ENCODE assay signal across 34 mouse cellular contexts in genomic region chr11:50557064-50557463, GRCm38 (mm10). TPM values are rescaled to one million over a fixed set of nuclear protein-coding genes. Genes with fewer than 3 reads are reported as not detected.
"Had no signal": no experiment of that assay in that cellular context is flagged by ENCODE, and none has a peak within 500 bp of the region (broad histone marks: within the 10 kb centered on the region; RNA-seq: fewer than 3 reads in every experiment).

No protein-coding gene starts in this region.

- H3K4me3 ChIP-seq: heart, embryonic 10.5 days; heart, embryonic 12.5 days; heart, embryonic 13.5 days; heart, embryonic 15.5 days; hindbrain, embryonic 10.5 days; hindbrain, embryonic 12.5 days; hindbrain, embryonic 13.5 days; hindbrain, embryonic 15.5 days; intestine, embryonic 15.5 days; kidney, embryonic 15.5 days; layer of hippocampus, adult 2 months; left cerebral cortex, adult 2 months had no signal

- H3K27ac ChIP-seq: heart, embryonic 10.5 days; heart, embryonic 13.5 days; heart, embryonic 15.5 days; hindbrain, embryonic 10.5 days; hindbrain, embryonic 12.5 days; hindbrain, embryonic 13.5 days; hindbrain, embryonic 14.5 days; hindbrain, embryonic 15.5 days; hindbrain, postnatal 0 days; intestine, embryonic 15.5 days; kidney, embryonic 15.5 days; kidney, postnatal 0 days; layer of hippocampus, adult 2 months; left cerebral cortex, adult 2 months had no signal

- ATAC-seq: hindbrain, embryonic 16.5 days; hindbrain, postnatal 0 days; inflammation-experienced regulatory T-cells, adult 6 months; intestine, embryonic 15.5 days; intestine, embryonic 16.5 days; intestine, postnatal 0 days had no signal

- H3K4me1 ChIP-seq: heart, embryonic 10.5 days; heart, embryonic 12.5 days; heart, embryonic 13.5 days; heart, embryonic 15.5 days; hindbrain, embryonic 10.5 days; hindbrain, embryonic 12.5 days; hindbrain, embryonic 13.5 days; hindbrain, embryonic 15.5 days; intestine, embryonic 15.5 days; kidney, embryonic 15.5 days had no signal

- DNase-seq: heart, postnatal 10 days; heart, postnatal 14 days; heart, postnatal 36 days; heart, postnatal 4 days; kidney, adult 11 months; kidney, adult 2 months; kidney, adult 8-10 months; kidney, adult 9 months; kidney, postnatal 10 days; kidney, postnatal 14 days; kidney, postnatal 25 days; kidney, postnatal 36 days; kidney, postnatal 4 days; layer of hippocampus, adult 9-11 months; layer of hippocampus, postnatal 36 days had no signal

RNA-seq across cellular contexts. Expression of gene Adamts2, which starts 44.8 kb away (rescaled TPM):
- polyA plus RNA-seq: inflammation-experienced regulatory T-cells, adult 6 months had no signal
